Mouse (Mus musculus): ENCODE results near the gene Lsm2.

DNA sequence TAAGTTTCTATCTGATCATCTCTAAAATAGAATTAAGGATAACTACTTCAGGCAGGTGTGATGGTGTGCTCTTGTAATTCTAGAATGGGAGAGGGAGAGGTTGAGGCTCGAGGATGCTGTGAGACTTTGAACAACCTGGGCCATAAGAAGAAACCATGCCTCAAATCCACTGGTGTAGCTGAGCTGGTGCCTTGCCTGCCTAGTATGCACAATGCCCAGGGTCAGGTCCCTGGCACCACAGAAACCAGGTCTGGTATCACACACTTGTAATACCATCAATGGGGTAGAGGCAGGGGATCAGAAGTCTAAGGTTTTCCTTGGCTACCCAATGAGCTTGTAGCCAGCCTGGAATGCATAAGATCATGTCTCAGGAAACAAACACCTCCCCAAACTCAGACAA is 18.8 kb upstream of the Lsm2 start:
- TF ChIP-seq CTCF (IDR thresholded peaks at IDR 0.05; ENCODE audit: insufficient read depth, low read length) (no peak), POLR2A (IDR thresholded peaks at IDR 0.05; ENCODE audit: borderline replicate concordance, extremely low read depth, low read depth, low read length) (no peak)

Data from lung, adult 2 months (tissue).